ENCODE assay signal across 28 mouse cellular contexts in the genomic region with DNA sequence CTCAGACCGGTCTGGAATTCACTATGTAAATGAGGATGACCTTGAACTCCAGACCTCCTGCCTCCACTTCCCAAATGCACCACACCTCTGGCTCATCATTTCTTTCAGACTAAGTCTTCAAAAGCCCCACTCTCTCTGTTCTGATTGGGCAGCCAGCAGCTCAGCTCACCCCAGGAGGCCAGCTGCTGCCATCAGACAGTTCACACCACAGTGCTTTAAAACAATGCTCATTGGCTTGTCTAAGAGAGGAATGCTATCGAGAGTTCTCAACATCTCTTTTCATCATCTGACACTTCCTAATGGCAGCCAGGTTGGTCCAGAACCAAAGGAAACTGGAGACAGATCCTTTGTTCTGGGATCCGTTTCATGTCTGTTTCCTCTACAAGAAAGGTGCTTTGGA.
DNase-seq lines count a peak whose midpoint lies in the region; ATAC-seq and TF ChIP-seq lines count a peak whose summit lies in the region.
"Had no signal": no experiment of that assay in that cellular context is flagged by ENCODE, and none has a peak within 500 bp of the region (broad histone marks: within the 10 kb centered on the region; RNA-seq: fewer than 3 reads in every experiment).

No protein-coding gene starts in this region.

- H3K36me3 ChIP-seq in forebrain, embryonic 14.5 days (ENCODE audit: control insufficient read depth, insufficient read depth, low read length): no peaks in the 10 kb centered on the region
- 0 out of 2 replicates have a peak, but pooled peaks cover 4% of the 10 kb centered on the region for H3K36me3 ChIP-seq in forebrain, embryonic 12.5 days (replicated peaks)
- H3K36me3 ChIP-seq: forebrain, embryonic 10.5 days; G1E had no signal

- no peaks in the 10 kb centered on the region for H3K27me3 ChIP-seq in forebrain, embryonic 14.5 days (replicated peaks; ENCODE audit: control insufficient read depth, insufficient read depth, low read length)
- no peaks in the 10 kb centered on the region for H3K27me3 ChIP-seq in forebrain, embryonic 12.5 days
- H3K27me3 ChIP-seq: embryonic facial prominence, embryonic 13.5 days; embryonic facial prominence, embryonic 15.5 days; forebrain, embryonic 13.5 days; Patski had no signal

- H3K4me3 ChIP-seq in forebrain, embryonic 14.5 days (ENCODE audit: low read depth, low read length): no peak overlapping the region
- no peak overlapping the region for H3K4me3 ChIP-seq in forebrain, embryonic 12.5 days (replicated peaks)
- H3K4me3 ChIP-seq: embryonic facial prominence, embryonic 13.5 days; embryonic facial prominence, embryonic 15.5 days; erythroblast, embryonic 14.5 days; forebrain, embryonic 10.5 days; forebrain, embryonic 13.5 days had no signal

- 44% methylated on average over 3 of the region's 3 CpGs for WGBS in forebrain, embryonic 14.5 days
- WGBS in forebrain, embryonic 12.5 days: 46% methylated on average over 3 of the region's 3 CpGs

- no peak overlapping the region for H3K9ac ChIP-seq in forebrain, embryonic 14.5 days (ENCODE audit: low read length)
- H3K9ac ChIP-seq in forebrain, embryonic 12.5 days: no peak overlapping the region
- H3K9ac ChIP-seq: embryonic facial prominence, embryonic 13.5 days; embryonic facial prominence, embryonic 15.5 days; forebrain, embryonic 13.5 days had no signal

- H3K4me2 ChIP-seq in forebrain, embryonic 14.5 days (ENCODE audit: low read length): no peak overlapping the region
- H3K4me2 ChIP-seq in forebrain, embryonic 12.5 days: no peak overlapping the region
- H3K4me2 ChIP-seq: embryonic facial prominence, embryonic 13.5 days; embryonic facial prominence, embryonic 15.5 days; forebrain, embryonic 13.5 days had no signal

- no peaks in the 10 kb centered on the region for H3K4me1 ChIP-seq in forebrain, embryonic 14.5 days (ENCODE audit: control insufficient read depth, insufficient read depth, low read length)
- H3K4me1 ChIP-seq in forebrain, embryonic 12.5 days: 0 out of 2 replicates have a peak, but pooled peaks cover 3% of the 10 kb centered on the region
- H3K4me1 ChIP-seq: embryonic facial prominence, embryonic 13.5 days; embryonic facial prominence, embryonic 15.5 days had no signal

- no peak for TF ChIP-seq CTCF in brain, embryonic 14.5 days (IDR thresholded peaks at IDR 0.05; ENCODE audit: borderline replicate concordance, extremely low read depth, insufficient read depth, insufficient read length)

- no peak overlapping the region for H3K27ac ChIP-seq in forebrain, embryonic 14.5 days (ENCODE audit: low read depth, low read length)
- no peak overlapping the region for H3K27ac ChIP-seq in forebrain, embryonic 12.5 days
- H3K27ac ChIP-seq: embryonic facial prominence, embryonic 13.5 days; embryonic facial prominence, embryonic 15.5 days; forebrain, embryonic 10.5 days; forebrain, embryonic 13.5 days had no signal

- no peaks in the 10 kb centered on the region for H3K9me3 ChIP-seq in forebrain, embryonic 14.5 days (replicated peaks; ENCODE audit: control insufficient read depth, low read length)
- H3K9me3 ChIP-seq in forebrain, embryonic 12.5 days: no peaks in the 10 kb centered on the region
- H3K9me3 ChIP-seq: embryonic facial prominence, embryonic 13.5 days; embryonic facial prominence, embryonic 15.5 days; forebrain, embryonic 10.5 days; forebrain, embryonic 13.5 days had no signal

- DNase-seq in forebrain, embryonic 14.5 days (ENCODE audit: low spot score): peak; percentile 16
- DNase-seq in ES-CJ7 (ENCODE audit: low read depth, low spot score) (peak; percentile 71), R1 (ENCODE audit: low read depth, low spot score) (peak; percentile 54)
- DNase-seq in brain, embryonic 14.5 days (ENCODE audit: low read depth): peak; percentile 21
- no peak for DNase-seq in spleen, postnatal 10 days (ENCODE audit: low spot score in 2 of 2)
- no peak for DNase-seq in left cerebral cortex, adult 9 months (ENCODE audit: low spot score in 2 of 2)
- DNase-seq: adrenal gland, adult 8-10 months; adrenal gland, postnatal 14 days; adrenal gland, postnatal 36 days; B cell, adult 2 months; cerebellum, adult 11 months; cerebellum, adult 18-20 months; cerebellum, adult 8-10 months; cerebellum, adult 9-11 months; cerebellum, postnatal 14 days; cerebellum, postnatal 36 days; embryo, embryonic 11 days had no signal

- ATAC-seq in forebrain, embryonic 14.5 days: no peak
- no peak for ATAC-seq in forebrain, embryonic 12.5 days (ENCODE audit: low FRiP score)
- ATAC-seq: activated CD4-positive, CD25-positive, alpha-beta regulatory T cell, adult 4 months; CD4-positive, CD25-positive, alpha-beta regulatory T cell, adult 4 months; forebrain, embryonic 13.5 days; forebrain, embryonic 16.5 days; Patski had no signal

- no peak for TF ChIP-seq POLR2A in brain, embryonic 14.5 days (IDR thresholded peaks at IDR 0.05; ENCODE audit: borderline replicate concordance, extremely low read depth, insufficient read depth, insufficient read length, poor library complexity, severe bottlenecking)

Comparison
In these comparisons a context has a peak if more than half of its experiments do, and no peak if none do; other contexts are left out.
1. DNase-seq: peak in forebrain, embryonic 14.5 days (single experiment), ES-CJ7 (single experiment), R1 (single experiment) and brain, embryonic 14.5 days (single experiment); none in spleen, postnatal 10 days (0 of 2) and left cerebral cortex, adult 9 months (0 of 2).